Mouse (Mus musculus) liver, postnatal 0 days (tissue): Measurements from ENCODE around the gene Col23a1.

ENCODE experiments used
- CTCF ChIP-seq: sonication (generic); IDR thresholded peaks from 2 replicates; pipeline ENCODE4 v1.5.1; 2016; ENCODE audit warnings: antibody characterized with exemption, low read depth
- EP300 ChIP-seq: IDR thresholded peaks from 2 replicates; pipeline ENCODE4 v1.6.1; 2016; ENCODE audit warnings: antibody characterized with exemption, low read depth, mild to moderate bottlenecking

DNA sequence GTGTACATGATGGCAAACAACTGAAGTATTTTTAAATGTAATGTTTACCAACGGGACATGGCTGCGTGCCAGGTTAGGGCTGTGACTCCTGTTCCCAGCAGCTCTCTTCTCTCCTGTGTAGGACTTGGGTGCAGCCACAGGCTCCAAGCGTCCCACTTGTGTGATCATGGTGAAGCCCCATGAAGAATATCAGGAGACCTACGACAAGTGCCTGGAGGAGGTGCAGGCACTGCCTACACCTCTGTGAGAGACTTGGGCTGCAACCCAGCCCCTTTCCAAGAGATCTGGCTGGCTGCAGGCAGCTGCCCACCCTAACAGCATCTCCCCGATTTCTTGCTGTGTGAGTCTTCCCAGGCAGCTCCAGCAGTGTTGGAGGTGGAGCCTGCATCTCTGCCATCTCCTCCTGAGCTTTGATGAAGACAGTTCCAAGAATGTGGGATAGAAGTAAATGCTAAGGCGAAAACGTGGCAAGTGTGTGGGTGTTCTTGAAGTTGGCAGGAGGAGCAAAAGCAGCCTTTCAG lies 333.3 kb downstream of the Col23a1 start:
- TF ChIP-seq CTCF (no peak), EP300 (no peak)
